Mouse (Mus musculus) myocyte (in vitro differentiated cells): ENCODE data around the gene Grid2. TPM values are rescaled to one million over a fixed set of nuclear protein-coding genes. Genes with fewer than 3 reads are reported as not detected.

Experiments
- H3K27me3 ChIP-seq: one replicate; pipeline ENCODE4 v1.6.1; 2011; ENCODE audit not compliant: control insufficient read depth, insufficient read depth, insufficient read length
- H3K36me3 ChIP-seq: one replicate; pipeline ENCODE4 v1.6.1; 2011; ENCODE audit not compliant: control insufficient read depth, insufficient read depth
- H3K4me2 ChIP-seq: one replicate; pipeline ENCODE4 v1.6.1; 2011; ENCODE audit warnings: low read depth, control low read depth
- H3K4me3 ChIP-seq: one replicate; pipeline ENCODE4 v1.5.1; 2011; ENCODE audit warnings: mild to moderate bottlenecking, control low read depth, moderate library complexity
- H3K79me2 ChIP-seq: one replicate; pipeline ENCODE4 v1.6.1; 2011; ENCODE audit not compliant: control insufficient read depth, insufficient read depth
- H3ac ChIP-seq: one replicate; pipeline ENCODE4 v1.6.1; 2011; ENCODE audit not compliant: control insufficient read depth, insufficient read length
- CEBPB ChIP-seq: IDR thresholded peaks from 2 replicates; pipeline ENCODE4 v1.6.1; 2011; ENCODE audit warnings: mild to moderate bottlenecking, moderate library complexity; ENCODE audit not compliant: poor library complexity, insufficient read depth, severe bottlenecking
- E2F4 ChIP-seq: IDR thresholded peaks from one replicate; pipeline ENCODE4 v1.6.1; 2011; ENCODE audit warnings: mild to moderate bottlenecking, control low read depth, moderate library complexity; ENCODE audit not compliant: insufficient read depth
- MAX ChIP-seq: IDR thresholded peaks from one replicate; pipeline ENCODE4 v1.6.1; 2011; ENCODE audit warnings: low read depth, mild to moderate bottlenecking, control low read depth
- MYOD1 ChIP-seq, 3 experiments: IDR thresholded peaks; one replicate each; pipeline ENCODE4 v1.6.1; 2011; ENCODE audit warnings: control low read depth in 2 of 3, low read depth in 2 of 3, mild to moderate bottlenecking in 2 of 3, moderate library complexity in 1 of 3; ENCODE audit not compliant: insufficient read length in 2 of 3, control insufficient read depth in 1 of 3
- MYOG ChIP-seq, 3 experiments: IDR thresholded peaks; one replicate each; pipeline ENCODE4 v1.6.1; 2011; ENCODE audit warnings: control low read depth in 2 of 3, low read depth in 2 of 3, mild to moderate bottlenecking in 2 of 3; ENCODE audit not compliant: insufficient read length in 2 of 3, control insufficient read depth in 1 of 3, insufficient read depth in 1 of 3
- POLR2A ChIP-seq: IDR thresholded peaks from one replicate; pipeline ENCODE4 v1.6.1; 2011; ENCODE audit warnings: low read depth, mild to moderate bottlenecking, control low read depth, moderate library complexity; ENCODE audit not compliant: insufficient read length
- POLR2AphosphoS2 ChIP-seq: IDR thresholded peaks from one replicate; pipeline ENCODE4 v1.6.1; 2011; ENCODE audit warnings: low read depth, control low read depth; ENCODE audit not compliant: insufficient read length
- REST ChIP-seq: IDR thresholded peaks from one replicate; pipeline ENCODE4 v1.6.1; 2011; ENCODE audit warnings: mild to moderate bottlenecking, control low read depth, moderate library complexity; ENCODE audit not compliant: insufficient read depth, insufficient read length
- SRF ChIP-seq: IDR thresholded peaks from one replicate; pipeline ENCODE4 v1.6.1; 2011; ENCODE audit warnings: low read depth; ENCODE audit not compliant: control insufficient read depth, insufficient read length
- TCF12 ChIP-seq: IDR thresholded peaks from one replicate; pipeline ENCODE4 v1.6.1; 2011; ENCODE audit warnings: mild to moderate bottlenecking, control low read depth; ENCODE audit not compliant: poor library complexity, insufficient read depth, severe bottlenecking
- TCF3 ChIP-seq: IDR thresholded peaks from one replicate; pipeline ENCODE4 v1.6.1; 2011; ENCODE audit warnings: low read depth, control low read depth; ENCODE audit not compliant: insufficient read length
- USF1 ChIP-seq: IDR thresholded peaks from one replicate; pipeline ENCODE4 v1.6.1; 2011; ENCODE audit warnings: low read depth, mild to moderate bottlenecking, control low read depth, moderate library complexity
- polyA plus RNA-seq: library from polyadenylated mRNA; unstranded; fragments of >200 nt; fragmentation: generic; extraction: Trizol; gene quantifications from one replicate; pipeline ENCODE4 v1.2.1, GENCODE M21; 2012; ENCODE audit warnings: missing spikeins

Grid2 gene
- polyA plus RNA-seq, 1 experiment = not detected

DNA sequence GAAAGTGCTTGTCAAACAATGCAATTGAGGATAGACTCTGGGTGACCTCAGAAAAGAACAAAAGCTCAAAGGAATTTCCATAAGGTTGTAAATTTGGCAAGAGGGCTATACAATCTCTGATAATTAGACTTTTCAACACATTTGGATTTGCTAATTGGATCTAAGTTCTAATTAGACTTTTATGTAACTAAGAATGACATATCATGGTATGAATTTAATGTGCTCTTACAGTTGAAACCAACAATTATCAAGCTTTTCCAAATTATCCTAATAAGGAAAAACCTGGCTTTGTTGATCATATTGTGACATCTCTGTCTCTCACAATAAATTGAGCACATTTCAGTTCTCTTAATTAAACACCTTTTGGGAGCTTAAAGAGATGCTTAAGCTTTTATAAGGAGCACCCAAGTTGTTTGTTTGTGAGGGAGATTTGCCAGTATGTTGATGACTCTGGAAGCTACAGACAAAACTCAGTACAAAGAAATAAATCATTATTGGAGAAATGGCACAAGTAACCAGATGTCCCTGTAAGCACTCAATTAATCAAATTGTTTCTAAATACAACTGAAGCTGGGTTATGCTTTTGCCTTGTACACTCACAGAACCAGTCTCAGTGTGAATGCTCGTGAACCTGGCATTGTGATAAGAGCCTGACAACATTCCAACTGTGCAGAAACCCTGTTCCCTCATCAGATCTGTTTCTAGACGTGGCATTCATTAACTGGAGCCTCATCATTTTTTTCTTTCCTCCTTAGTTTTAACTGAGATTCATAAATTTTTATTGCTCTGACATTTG lies 1018.8 kb downstream of the Grid2 start:
- H3K36me3 ChIP-seq = no peaks in the 10 kb centered on the region
- no peak overlapping the region for H3ac ChIP-seq
- H3K4me2 ChIP-seq = no peak overlapping the region
- no peak overlapping the region for H3K4me3 ChIP-seq
- TF ChIP-seq MAX (no peak), CEBPB (no peak), MYOG (IDR thresholded peaks at IDR 0.05; ENCODE audit: control insufficient read depth in 1 of 3, insufficient read depth in 1 of 3, insufficient read length in 2 of 3, low read depth in 2 of 3) (no peak), REST (no peak), SRF (no peak), POLR2A (no peak), POLR2AphosphoS2 (no peak), MYOD1 (IDR thresholded peaks at IDR 0.05; ENCODE audit: control insufficient read depth in 1 of 3, insufficient read length in 2 of 3, low read depth in 2 of 3) (no peak), USF1 (no peak), TCF3 (no peak), TCF12 (no peak), E2F4 (no peak)
- H3K79me2 ChIP-seq = no peaks in the 10 kb centered on the region
- H3K27me3 ChIP-seq = no peaks in the 10 kb centered on the region

DNA sequence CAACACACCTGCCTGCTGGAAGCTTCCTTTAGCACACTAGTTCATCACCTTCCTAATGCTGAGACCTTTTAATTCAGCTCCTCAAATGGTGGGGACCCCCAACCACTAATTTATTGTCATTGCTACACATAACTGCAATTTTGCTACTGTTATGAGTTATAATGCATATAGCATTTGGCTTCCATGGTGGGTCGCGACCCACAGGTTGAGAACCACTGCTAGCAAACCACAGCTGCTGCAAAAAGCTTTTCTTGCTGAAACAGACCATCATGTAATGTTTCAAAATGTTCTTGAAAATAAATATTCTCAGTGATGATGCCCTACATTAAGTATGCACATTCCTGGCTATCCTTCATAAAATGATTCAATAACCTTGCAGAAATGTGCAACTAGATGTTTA lies 1024.3 kb downstream of the Grid2 start:
- Histone ChIP-seq H3K79me2 (no peaks in the 10 kb centered on the region), H3K36me3 (no peaks in the 10 kb centered on the region), H3K27me3 (no peaks in the 10 kb centered on the region), H3K4me3 (no peak overlapping the region), H3ac (no peak overlapping the region), H3K4me2 (no peak overlapping the region)
- TF ChIP-seq POLR2A = no peak
- TF ChIP-seq SRF = no peak
- TF ChIP-seq TCF3 = no peak
- TF ChIP-seq REST = no peak
- no peak for TF ChIP-seq TCF12
- no peak for TF ChIP-seq CEBPB
- TF ChIP-seq POLR2AphosphoS2 = no peak
- TF ChIP-seq MAX = no peak
- no peak for TF ChIP-seq USF1
- TF ChIP-seq MYOD1 (IDR thresholded peaks at IDR 0.05; ENCODE audit: control insufficient read depth in 1 of 3, insufficient read length in 2 of 3, low read depth in 2 of 3) = no peak

- Histone ChIP-seq H3K79me2 (no peaks in the 10 kb centered on the region), H3K4me2 (no peak overlapping the region), H3K27me3 (no peaks in the 10 kb centered on the region), H3K4me3 (no peak overlapping the region), H3K36me3 (no peaks in the 10 kb centered on the region), H3ac (no peak overlapping the region)
- TF ChIP-seq MAX (no peak), CEBPB (no peak), MYOD1 (IDR thresholded peaks at IDR 0.05; ENCODE audit: control insufficient read depth in 1 of 3, insufficient read length in 2 of 3, low read depth in 2 of 3) (no peak), MYOG (IDR thresholded peaks at IDR 0.05; ENCODE audit: control insufficient read depth in 1 of 3, insufficient read depth in 1 of 3, insufficient read length in 2 of 3, low read depth in 2 of 3) (no peak), USF1 (no peak), SRF (no peak), TCF3 (no peak)
Observed at GRCm38 (mm10) chr6:64293761-64294160, 1038.1 kb downstream of the Grid2 start.

- TF ChIP-seq MYOD1 (IDR thresholded peaks at IDR 0.05; ENCODE audit: control insufficient read depth in 1 of 3, insufficient read length in 2 of 3, low read depth in 2 of 3) (no peak), TCF3 (no peak), CEBPB (no peak), POLR2AphosphoS2 (no peak)
- Histone ChIP-seq H3K27me3 (no peaks in the 10 kb centered on the region), H3K36me3 (no peaks in the 10 kb centered on the region), H3ac (no peak overlapping the region), H3K4me2 (no peak overlapping the region), H3K4me3 (no peak overlapping the region), H3K79me2 (no peaks in the 10 kb centered on the region)
Observed at GRCm38 (mm10) chr6:64297633-64298032, 1042.0 kb downstream of the Grid2 start.

DNA sequence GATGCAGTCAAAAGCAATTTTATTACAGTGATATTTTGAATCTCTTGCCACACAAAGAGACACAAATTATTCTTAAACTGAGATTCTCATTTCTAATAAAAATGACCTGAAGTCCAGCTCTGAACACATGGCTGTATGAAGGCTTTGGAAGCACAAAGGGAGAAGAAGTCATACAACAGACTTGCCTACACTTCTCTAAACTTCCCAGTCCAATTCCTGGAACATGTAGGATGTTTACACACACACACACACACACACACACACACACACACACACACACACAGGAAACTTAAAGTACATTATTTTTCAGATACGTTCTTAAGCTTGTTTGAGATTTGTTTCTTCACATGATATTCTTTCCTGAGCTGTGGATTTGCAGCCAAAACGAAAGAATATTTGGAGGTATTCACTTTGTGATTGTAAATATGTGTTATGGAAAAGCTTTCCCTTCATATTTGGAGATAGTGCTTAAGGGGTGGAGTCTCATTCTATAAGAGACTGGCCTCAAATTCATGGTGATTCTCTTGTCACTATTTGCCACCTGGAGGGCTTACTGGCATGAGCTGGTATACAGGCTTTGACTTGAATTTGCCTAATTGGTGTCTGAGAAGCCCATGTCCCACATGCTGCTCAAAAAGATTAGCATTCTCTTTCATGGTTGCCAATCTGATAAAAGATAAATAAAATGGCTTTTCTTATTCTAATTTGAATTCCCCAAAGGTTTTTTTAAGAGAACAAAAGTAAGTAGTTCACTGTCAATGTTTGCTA lies 1049.2 kb downstream of the Grid2 start:
- no peak overlapping the region for H3K4me3 ChIP-seq
- H3ac ChIP-seq = no peak overlapping the region
- H3K27me3 ChIP-seq = no peaks in the 10 kb centered on the region
- no peaks in the 10 kb centered on the region for H3K79me2 ChIP-seq
- H3K36me3 ChIP-seq = no peaks in the 10 kb centered on the region
- no peak overlapping the region for H3K4me2 ChIP-seq
- TF ChIP-seq REST (no peak), POLR2AphosphoS2 (no peak), USF1 (no peak), E2F4 (no peak), MAX (no peak), MYOG (IDR thresholded peaks at IDR 0.05; ENCODE audit: control insufficient read depth in 1 of 3, insufficient read depth in 1 of 3, insufficient read length in 2 of 3, low read depth in 2 of 3) (no peak)
